Mouse (Mus musculus): ENCODE results near the gene Myo1d.

- no peak for TF ChIP-seq CTCF (IDR thresholded peaks at IDR 0.05; ENCODE audit: control insufficient read depth, insufficient read depth, insufficient read length)
- no peak for TF ChIP-seq USF1 (IDR thresholded peaks at IDR 0.05; ENCODE audit: low read depth)
- TF ChIP-seq MYOD1 (IDR thresholded peaks at IDR 0.05; ENCODE audit: control insufficient read depth, insufficient read length, low read depth): no peak
Observed at GRCm38 (mm10) chr11:80509176-80509506, 270.7 kb downstream of the Myo1d start.

Measured in C2C12 (cell line).